Mouse (Mus musculus) monocyte, adult 5-6 weeks (primary cell): ENCODE data around the gene Armc2. TPM values are rescaled to one million over a fixed set of nuclear protein-coding genes. Genes with fewer than 3 reads are reported as not detected.
A peak's percentile ranks its signal among the peaks of the same experiment; 100 is the strongest.

ENCODE experiments used
- ATAC-seq: fragments of 153-309, 156-312 bp; replicated peaks from 2 replicates; pipeline ENCODE4 v1.8.0; 2017; ENCODE audit warnings: mild to moderate bottlenecking; ENCODE audit not compliant: low TSS enrichment, insufficient number of reproducible peaks, severe bottlenecking, poor library complexity, low FRiP score
- total RNA-seq: library from RNA; stranded (forward); fragments of 200-1000, 200-491, 200-594 nt; gene quantifications from 3 replicates; pipeline ENCODE4 v1.2.3, GENCODE M21; 2017

The Armc2 gene
- total RNA-seq, 1 experiment from 2014 or later, result 1.3 TPM

DNA sequence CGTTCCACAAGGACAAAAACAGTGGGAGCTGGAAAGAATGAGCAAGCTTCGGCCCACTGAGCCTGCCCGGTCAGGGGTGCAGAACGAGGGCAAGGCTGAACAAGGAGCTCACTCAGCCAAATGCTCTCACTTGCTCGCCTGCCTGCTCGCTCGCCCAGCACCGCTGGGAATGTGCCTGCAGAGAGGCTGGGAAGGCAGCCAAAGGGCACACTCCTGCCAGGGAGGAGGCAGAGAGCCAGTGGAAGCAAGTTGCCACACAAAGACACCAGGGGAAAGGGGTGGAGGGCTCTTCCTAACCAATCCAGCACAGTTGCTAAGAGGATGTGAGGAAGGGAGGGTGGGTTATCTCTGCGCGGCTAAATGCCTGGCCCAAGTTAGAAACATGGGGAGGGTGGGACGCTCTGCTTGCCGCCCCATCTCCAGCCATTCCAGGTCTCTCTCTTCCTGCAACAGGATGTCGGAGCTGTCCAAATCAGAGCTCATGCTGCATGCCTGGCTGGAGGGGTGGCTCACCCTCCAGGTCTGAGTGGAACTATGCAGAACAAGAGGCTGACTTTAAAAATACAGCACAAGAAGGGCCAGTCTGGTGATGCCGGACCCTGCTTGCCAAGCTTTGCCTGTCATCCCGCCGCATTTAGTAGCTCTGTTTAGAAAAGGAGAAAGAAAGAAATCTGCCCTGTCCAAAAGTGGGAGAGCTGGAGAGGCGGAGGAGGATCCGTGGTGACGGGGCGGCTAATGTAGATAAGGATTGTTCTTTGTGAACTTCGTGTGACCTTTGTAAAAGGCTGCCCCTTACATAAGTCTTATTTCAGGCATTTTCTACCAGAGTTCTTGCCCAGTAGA lies 83.4 kb downstream of the Armc2 start:
- no peak for ATAC-seq

DNA sequence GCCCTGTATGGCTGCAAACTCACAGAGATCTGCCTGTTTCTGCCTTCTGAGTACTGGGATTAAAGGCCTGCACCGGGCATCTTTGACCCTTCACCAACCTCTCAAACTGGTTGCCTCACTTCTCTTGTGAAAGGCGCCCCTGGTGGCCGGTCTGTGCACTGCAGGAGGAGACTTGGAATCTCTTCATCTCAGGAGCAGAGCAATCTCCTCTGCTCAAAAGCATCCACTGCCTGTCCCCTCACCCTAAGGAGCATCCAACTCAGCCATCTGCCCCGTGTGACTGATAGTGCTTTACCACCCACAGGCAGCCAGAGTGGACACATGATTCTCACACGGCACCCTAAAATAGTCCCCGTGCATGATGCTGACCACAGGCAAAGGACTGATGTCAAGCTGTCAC lies 84.7 kb downstream of the Armc2 start:
- peak; percentile 40; the same call in 1 of the 2 replicates for ATAC-seq

DNA sequence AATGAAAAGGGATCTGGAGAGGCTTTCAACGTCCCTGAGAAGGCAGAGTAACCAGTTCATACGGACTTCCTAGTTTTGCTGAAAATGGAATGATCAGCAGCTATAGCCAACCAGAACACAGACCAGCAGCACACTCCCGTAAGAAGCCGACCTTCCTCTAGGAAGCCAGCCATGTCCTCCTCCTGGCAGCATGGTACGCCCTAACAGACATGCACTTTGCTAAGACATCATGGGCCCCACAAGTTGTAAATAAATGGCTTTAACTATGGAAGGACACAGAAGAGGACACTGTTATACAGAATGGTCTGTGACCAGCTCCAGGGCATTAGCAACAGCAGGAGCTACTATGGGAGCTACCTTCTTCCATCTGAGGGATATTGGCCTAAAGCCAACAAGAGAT lies 85.3 kb downstream of the Armc2 start:
- no peak for ATAC-seq

DNA sequence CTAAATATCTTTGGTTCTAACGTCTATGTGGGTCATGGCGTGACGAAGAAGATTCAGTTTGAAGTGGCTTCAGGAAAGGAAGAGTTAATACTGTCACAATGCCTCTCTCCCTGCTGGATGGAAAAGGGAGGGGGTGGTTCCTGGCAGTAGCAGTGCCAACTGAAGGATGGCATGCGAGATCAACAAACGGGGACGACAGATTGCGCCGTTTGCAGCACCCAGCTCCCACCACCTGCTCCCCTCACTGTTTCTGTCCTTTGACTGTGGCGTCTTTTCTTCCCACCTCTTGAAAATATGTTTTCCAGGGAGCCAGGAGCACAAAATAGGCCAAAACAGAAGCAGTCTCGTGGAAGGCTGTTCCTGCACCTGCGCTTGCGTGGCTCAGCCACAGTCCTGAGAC lies 86.3 kb downstream of the Armc2 start:
- no peak for ATAC-seq

DNA sequence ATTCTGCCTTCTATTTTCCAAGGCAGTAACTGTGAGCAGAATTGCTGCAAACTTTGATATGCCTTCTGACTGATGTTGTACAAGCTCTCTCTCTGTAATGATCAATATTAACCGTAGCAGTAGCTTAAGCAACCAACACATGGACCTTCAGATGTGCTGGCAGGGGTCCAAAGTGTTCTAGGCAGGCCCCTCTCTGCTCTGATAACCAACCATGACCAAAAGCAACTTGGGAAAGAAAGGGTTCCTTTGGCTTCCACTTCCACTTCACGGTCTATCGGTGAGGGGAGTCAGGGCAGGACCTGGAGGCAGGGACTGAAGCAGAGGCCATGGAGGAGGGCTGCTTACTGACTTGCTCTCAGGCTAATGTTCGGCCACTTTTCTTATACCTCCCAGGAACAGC lies 87.3 kb downstream of the Armc2 start:
- no peak for ATAC-seq

DNA sequence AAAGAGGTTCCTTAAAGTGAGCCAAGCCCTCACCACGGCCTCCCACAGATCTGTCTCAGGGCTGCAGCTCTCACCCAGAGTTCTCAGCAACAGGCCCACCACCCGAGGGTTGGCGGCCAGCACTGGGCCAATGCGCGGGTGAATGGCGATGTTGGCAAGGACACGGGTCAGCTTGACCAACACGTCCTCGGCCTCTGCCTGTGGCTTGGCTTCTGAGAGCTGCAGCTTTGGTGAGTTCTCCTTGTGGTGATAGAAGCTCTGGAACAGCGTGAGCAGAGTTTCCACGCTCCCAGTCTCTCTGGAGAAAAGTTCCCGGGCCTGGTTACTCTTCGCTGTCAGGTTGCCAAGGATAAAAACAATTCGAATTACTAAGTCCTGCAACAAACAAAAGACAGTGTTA lies 91.5 kb downstream of the Armc2 start:
- no peak for ATAC-seq

DNA sequence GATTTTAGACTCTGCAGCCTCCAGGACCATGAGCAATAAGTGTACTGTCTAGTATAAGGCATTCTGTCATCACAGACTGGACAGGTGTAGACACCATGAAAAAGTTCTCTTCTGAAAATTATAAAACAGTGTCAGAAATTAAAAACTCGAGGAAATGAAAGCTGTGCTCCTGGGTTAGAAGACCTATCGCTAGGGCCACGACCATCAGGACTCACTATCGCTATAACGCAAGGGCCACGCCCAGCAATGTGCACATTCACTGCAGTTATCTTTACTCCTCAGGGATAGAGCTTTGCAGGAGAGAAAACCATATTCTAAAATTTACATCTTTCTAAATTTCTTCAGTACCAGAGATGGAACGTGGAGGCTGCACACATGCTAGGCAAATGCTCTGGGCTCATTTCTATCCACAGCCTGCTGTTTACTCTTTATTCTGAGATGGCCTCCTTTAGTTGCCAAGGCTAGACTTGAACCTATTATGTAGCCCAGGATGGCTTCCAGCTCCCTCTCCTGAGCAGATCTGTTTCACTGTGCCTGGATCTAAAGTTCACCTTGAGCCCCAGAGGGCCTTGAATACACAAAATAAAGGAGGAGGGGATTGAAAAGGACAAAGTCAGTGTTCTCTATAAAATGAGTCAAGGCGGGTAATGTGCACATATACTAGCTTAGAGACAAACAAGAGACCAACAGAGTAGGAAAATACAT lies 105.8 kb downstream of the Armc2 start:
- no peak for ATAC-seq

DNA sequence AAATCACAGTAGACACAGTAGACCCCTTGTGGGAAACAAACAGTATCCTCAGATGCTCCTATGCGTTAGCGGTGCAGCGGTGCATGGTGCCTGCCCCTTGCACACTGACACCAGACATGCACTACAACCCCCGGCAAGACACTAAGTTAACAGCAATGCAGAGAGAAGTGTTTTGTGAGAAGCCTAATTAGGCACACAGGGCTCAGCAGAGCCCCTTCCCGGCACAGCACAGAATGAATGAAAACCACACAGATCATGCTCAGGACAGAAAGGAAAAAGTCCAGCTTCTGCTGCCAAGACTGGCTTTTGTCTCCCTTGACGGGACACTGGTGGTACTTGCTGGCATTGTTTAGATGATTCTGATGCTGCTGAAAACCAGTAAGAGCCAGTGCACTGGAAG lies 109.3 kb downstream of the Armc2 start:
- no peak for ATAC-seq

DNA sequence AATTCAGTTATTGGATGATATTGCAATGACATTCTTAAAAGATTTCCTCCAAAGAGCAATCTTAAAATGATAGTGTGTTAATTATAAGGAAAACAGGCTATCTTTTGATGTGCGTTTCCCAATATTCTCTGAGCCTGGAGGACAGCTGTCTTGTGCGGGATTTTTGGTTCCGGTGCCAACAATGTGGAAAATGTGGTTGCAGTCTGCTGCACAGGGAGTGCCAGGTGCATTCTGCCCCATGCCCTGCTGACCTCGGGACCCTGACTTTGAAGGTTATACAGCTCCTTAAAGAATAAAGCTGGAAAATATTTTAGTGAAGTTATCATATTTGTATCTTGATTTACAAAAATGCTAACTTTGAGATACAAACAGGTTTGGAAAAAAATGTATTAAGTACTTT lies 110.3 kb downstream of the Armc2 start:
- no peak for ATAC-seq

DNA sequence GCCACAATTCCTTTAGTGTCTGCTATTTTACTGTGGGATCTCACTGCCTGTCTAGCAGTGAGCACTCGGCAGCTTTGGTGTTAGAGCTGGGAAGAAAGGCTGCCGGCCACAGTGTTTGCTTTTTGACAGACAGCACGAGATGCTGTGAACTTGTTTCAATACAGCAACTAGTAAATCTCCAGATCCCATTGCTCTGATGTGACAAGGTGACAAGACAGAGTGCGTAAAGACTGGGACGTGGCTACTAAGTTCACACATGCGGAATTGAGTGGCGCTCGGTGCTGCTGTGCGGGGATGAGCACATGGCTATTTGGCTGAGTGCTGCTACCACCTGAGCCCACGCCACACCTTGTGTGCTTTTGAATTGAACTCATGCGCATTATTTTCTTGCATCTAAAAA lies 110.8 kb downstream of the Armc2 start:
- ATAC-seq, result no peak

DNA sequence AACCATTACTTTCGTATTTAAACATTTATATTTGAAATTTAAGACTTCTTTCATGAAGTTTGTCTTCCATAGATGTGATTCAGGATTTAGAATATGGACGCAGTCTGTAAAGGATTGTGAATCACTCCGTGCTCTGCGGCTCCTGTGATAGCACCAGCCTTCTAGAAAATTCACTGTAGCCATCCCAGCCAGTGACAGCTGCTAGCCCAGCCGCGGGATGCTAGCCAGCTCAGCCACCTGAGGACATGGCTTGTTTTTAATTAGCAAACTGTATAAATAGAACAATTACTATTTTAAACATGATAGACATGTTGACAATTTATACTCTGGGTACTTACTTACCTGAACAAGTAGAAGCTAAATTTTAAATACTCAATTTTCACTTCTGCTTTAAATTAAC lies 116.4 kb downstream of the Armc2 start:
- ATAC-seq, result no peak

DNA sequence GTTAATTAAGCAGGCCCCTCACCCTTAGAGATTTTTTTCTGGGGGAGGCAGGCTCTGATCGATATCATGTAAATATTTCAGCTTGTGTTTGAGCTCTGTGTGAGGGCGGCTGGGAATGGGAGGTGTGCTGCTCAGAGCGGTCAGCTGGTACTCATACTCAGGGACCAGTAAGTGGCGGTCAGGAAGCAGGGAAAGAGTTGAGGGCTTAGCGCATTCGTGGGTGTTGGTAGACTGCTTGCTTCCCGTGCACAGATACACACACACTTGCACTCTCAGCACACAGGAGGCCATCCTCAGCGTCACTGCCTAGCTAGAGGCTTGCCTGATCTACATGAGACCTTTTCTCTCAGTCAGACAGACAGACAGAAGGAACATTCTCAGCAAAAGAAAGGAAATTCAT lies 116.8 kb downstream of the Armc2 start:
- ATAC-seq, result no peak

DNA sequence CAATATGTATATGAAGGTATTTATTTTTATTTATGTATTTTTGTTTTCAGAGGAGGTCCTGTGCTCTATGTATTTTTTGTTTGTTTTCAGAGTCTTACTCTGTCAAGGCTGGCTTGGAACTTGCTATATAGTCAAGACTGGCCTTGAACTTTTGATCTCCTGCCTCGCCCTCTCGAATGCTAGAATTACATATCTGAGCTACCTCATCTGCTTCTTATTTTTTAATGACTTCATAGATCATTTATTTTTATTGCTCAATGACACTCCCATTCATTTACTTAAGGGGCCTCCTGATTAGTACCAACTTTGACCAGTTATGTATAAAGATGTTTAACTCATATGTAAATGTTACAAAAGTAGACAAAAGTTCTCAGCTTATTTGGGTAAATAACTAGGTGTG lies 121.4 kb downstream of the Armc2 start:
- ATAC-seq, result no peak

DNA sequence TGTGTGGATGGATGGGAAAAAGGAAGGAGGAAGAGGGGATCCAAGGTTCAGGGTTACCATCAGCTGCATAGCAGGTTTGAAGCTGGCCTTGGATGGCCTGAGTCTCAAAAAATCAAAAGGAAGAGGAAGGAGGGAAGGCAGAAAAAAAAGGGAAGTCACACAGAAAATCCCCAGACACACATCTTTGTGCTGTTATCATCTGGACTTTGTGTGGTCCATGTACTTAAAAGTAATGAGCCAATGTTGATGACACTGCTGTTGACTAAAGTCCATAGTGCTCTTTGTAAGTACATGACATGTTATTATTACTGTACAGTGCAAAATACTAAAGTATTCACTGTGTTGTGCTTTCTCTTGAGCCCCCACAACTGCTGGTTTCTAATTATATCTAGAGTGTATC lies 121.8 kb downstream of the Armc2 start:
- ATAC-seq, result no peak

DNA sequence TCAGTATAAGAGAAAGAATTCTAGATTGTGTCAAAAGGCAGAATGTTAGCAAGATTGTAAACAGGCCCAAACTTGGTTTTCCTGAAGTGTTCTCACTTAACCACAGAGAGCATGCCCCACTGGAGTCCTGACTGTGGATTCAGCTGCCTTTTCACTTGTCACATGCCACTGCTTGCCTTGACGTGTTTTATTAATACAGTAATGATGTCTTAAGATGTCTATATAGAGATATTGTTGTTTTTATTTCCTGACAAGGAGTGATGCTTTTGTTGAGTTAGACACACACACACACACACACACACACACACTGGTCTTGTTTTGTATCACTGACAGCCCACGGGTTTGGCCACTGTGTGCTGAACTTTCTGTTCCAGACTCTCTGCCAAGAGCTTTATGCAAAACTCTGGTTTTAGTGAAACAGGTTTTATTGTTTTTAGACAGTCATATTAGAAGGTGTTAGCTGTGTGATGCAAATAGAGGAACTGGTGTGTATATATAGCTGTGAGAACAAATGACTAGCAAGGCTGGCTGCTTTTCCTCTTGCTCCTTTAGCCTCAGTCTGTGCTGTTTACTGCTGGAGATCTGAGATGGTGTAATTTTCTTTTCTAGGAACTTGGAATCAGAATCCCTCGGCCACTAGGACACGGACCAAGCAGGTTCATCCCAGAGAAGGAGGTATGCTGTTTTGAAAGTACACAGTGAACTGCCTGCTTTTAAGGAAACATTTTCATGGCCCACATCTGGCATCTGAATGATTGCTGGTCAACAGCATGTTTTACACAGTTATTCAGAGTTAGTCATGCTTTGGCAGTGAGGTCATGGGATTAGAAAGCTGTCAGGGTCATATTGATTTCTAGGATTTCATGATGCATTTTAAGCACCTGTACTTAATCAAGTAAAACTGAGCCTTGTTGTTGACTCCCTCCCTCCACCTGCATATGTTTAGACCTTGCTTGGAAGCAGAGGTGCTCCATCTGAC lies 124.5 kb downstream of the Armc2 start:
- ATAC-seq, result peak; percentile 56; the same call in 1 of the 2 replicates

DNA sequence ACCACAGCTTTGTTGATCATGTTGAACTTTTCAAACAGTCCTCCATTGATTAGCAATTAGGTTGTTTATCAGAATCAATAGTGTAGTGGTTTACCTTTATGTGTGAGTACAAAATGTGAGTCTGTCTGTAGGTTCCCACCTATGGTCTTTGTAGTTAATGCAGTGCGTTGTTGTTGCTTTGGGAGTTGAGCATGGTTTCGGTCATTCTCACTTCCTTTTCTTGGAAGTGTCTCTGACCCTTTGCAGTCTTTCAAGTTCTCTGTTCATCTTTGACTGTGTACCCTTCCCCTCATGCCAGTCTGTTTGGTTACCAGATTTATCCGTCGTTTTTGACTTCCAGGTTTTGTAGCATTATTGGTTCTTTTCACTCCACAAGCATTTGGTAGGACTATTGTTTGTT lies 126.9 kb downstream of the Armc2 start:
- no peak for ATAC-seq

DNA sequence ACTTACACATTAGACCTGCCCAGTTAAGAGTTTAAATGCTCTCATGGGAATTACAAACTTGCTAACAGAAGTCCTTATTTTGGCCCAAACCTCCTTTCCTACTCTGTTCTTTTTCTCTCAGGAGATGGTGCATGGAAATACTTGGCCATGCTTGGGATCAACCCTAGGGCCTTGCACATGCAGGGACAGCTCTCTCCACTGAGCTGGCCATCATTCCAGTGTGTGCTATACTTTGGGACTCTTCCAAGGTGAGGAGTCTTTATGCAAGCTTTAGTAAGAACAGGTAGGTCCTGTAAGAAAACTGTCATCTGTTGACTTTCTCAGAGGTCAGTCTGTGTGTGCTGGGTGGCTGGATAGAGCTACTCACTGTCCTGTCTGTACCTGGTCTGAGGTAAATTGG lies 127.7 kb downstream of the Armc2 start:
- no peak for ATAC-seq

DNA sequence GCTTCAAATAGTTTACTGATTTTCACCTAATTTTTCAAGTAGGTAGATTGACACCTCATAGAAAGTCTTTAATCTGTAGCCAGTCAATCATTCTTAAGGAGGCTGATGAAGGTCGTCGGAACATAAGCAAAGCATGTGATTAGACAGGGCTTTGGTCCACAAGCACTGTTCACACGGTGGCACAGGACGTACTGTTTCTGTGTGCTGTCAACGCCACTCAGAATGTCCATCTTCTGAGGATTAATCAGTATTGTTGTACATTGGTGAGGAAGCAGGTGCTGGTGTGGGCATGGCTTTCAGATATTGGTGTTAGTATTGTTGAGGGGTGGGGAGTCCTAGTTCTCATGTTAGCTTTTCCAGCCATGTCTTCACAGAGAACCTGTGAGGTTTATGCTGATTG lies 128.7 kb downstream of the Armc2 start:
- ATAC-seq, result no peak

DNA sequence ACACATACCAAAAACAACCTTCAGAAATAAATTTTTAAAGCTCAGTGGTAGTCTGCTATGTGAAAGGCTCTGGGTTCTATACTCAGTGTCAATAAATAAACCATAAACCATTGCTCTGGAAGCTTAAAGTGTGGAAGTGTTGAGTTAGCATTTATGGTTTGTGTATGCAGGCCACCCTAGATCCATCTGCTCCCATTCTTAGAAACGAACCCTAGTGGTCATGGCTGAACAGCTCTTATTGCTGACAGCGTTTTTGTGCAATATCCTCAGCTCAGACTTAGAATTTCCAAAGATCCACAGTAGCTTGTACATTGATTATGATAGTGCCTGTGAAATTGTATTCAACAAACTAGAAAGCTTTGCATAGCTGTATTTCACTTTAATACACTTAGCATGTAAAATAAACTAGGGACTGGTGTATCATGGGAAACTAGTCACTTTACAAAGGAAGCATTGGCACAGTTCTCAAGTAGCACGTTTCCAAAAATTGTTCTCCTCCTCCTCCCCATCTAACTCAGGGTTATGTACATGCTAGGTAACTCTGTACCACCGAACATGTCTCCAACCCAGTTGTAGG lies 129.8 kb downstream of the Armc2 start:
- peak; percentile 51; the same call in 1 of the 2 replicates for ATAC-seq
